Mouse (Mus musculus) heart, embryonic 16.5 days (tissue): ENCODE measurements around the gene Pde9a. TPM values are rescaled to one million over a fixed set of nuclear protein-coding genes. Genes with fewer than 3 reads are reported as not detected.

Source experiments
- ATAC-seq: fragments of 200-750 bp; cut with Nextera tagmentation; replicated peaks from 2 replicates; pipeline ENCODE4 v1.8.0; 2017; ENCODE audit warnings: moderate number of reproducible peaks; ENCODE audit not compliant: insufficient read depth, low FRiP score; ENCODE audit errors: extremely low read depth
- H3K27ac ChIP-seq: fragments of 300-500 bp; sonication (generic); 2 replicates; pipeline ENCODE4 v1.5.1; 2014; ENCODE audit warnings: mild to moderate bottlenecking, low read length, control low read depth, moderate library complexity
- H3K27me3 ChIP-seq: fragments of 300-500 bp; sonication (generic); 2 replicates; pipeline ENCODE4 v1.6.1; 2014; ENCODE audit warnings: low read length, mixed read lengths; ENCODE audit not compliant: control insufficient read depth, insufficient read depth
- H3K36me3 ChIP-seq: fragments of 300-500 bp; sonication (generic); 2 replicates; pipeline ENCODE4 v1.6.1; 2014; ENCODE audit not compliant: control insufficient read depth, insufficient read depth
- H3K4me1 ChIP-seq: fragments of 300-500 bp; sonication (generic); 2 replicates; pipeline ENCODE4 v1.6.1; 2014; ENCODE audit warnings: low read length, mixed read lengths; ENCODE audit not compliant: control insufficient read depth, insufficient read depth
- H3K4me2 ChIP-seq: fragments of 300-500 bp; sonication (generic); 2 replicates; pipeline ENCODE4 v1.6.1; 2014; ENCODE audit warnings: low read depth, mild to moderate bottlenecking, control low read depth, low read length
- H3K4me3 ChIP-seq: fragments of 300-500 bp; sonication (generic); 2 replicates; pipeline ENCODE4 v1.5.1; 2014; ENCODE audit warnings: mild to moderate bottlenecking, control low read depth, low read length
- H3K9ac ChIP-seq: fragments of 300-500 bp; sonication (generic); 2 replicates; pipeline ENCODE4 v1.6.1; 2014; ENCODE audit warnings: low read length, control low read depth
- H3K9me3 ChIP-seq: fragments of 300-500 bp; sonication (generic); replicated peaks from 2 replicates; pipeline ENCODE4 v1.6.1; 2016; ENCODE audit warnings: low read length; ENCODE audit not compliant: control insufficient read depth
- WGBS: fragments of 180-500 bp; shearing (Covaris S2); extraction: QIAGEN DNeasy Blood & Tissue Kit; methylation state at CpG from one replicate; pipeline ENCODE4 v1.1.7; 2014; 5-methylcytosine and 5-hydroxymethylcytosine counted together
- polyA plus RNA-seq: library from polyadenylated mRNA; unstranded; fragments of >200 nt; fragmentation: Nextera tagmentation; extraction: Ambion mirVana; gene quantifications from 2 replicates; pipeline ENCODE4 v1.2.1, GENCODE M21; 2015

Pde9a gene
- polyA plus RNA-seq, 1 experiment from 2014 or later: 7.4 TPM

- Histone ChIP-seq H3K9me3 (no peaks in the 10 kb centered on the region), H3K27me3 (no peaks in the 10 kb centered on the region), H3K9ac (no peak overlapping the region), H3K4me2 (no peak overlapping the region), H3K36me3 (no peaks in the 10 kb centered on the region), H3K4me3 (no peak overlapping the region), H3K27ac (no peak overlapping the region), H3K4me1 (peaks cover 6% of the 10 kb centered on the region)
- WGBS: 85% methylated on average over 3 of the region's 3 CpGs
- ATAC-seq: no peak
Observed at GRCm38 (mm10) chr17:31401160-31401559, 15.2 kb downstream of the Pde9a start.

GRCm38 (mm10) chr17:31402713-31403112 is 16.7 kb downstream of the Pde9a start:
- peaks cover 6% of the 10 kb centered on the region for H3K4me1 ChIP-seq
- H3K27me3 ChIP-seq: no peaks in the 10 kb centered on the region
- 48% methylated on average over 8 of the region's 8 CpGs for WGBS
- no peak for ATAC-seq
- H3K4me3 ChIP-seq: no peak overlapping the region
- no peak overlapping the region for H3K27ac ChIP-seq
- H3K4me2 ChIP-seq: no peak overlapping the region
- no peaks in the 10 kb centered on the region for H3K9me3 ChIP-seq
- no peak overlapping the region for H3K9ac ChIP-seq
- H3K36me3 ChIP-seq: no peaks in the 10 kb centered on the region

DNA sequence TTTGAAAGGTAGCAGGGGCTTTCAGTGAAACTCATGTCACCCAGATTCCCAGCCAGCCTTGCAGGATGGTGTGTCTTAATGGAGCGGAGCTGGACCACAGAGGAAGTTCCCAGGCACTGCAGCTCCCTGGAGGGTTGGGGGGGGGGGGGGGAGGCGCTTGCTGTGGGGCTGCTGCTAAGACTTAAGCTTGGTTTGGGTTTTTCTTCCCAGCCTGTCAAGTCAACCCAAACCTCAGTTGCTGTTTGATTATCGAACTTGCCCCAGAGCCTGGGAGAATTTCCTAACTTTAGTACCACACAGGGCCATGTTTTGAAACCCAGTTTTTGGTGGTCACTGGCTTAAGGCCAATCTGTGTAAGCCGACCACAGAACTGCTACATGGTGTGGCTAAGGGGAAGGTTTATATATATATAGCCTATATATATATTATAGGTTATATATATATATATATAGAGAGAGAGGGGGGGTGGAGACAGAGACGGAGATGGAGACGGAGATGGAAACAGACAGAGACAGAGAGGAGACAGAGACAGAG is 19.8 kb downstream of the Pde9a start:
- ATAC-seq: no peak
- H3K9ac ChIP-seq: no peak overlapping the region
- H3K36me3 ChIP-seq: no peaks in the 10 kb centered on the region
- 62% methylated on average over 6 of the region's 6 CpGs for WGBS
- no peaks in the 10 kb centered on the region for H3K9me3 ChIP-seq
- peaks cover 6% of the 10 kb centered on the region for H3K4me1 ChIP-seq
- no peaks in the 10 kb centered on the region for H3K27me3 ChIP-seq
- H3K4me3 ChIP-seq: no peak overlapping the region
- H3K27ac ChIP-seq: no peak overlapping the region
- H3K4me2 ChIP-seq: no peak overlapping the region

- H3K36me3 ChIP-seq: no peaks in the 10 kb centered on the region
- no peaks in the 10 kb centered on the region; the same call in 1 of the 2 replicates for H3K4me1 ChIP-seq
- WGBS: 54% methylated on average over 10 of the region's 10 CpGs
- H3K9ac ChIP-seq: no peak overlapping the region
- H3K27me3 ChIP-seq: no peaks in the 10 kb centered on the region
- H3K4me2 ChIP-seq: no peak overlapping the region
- no peak overlapping the region for H3K27ac ChIP-seq
- no peak for ATAC-seq
- H3K9me3 ChIP-seq: no peaks in the 10 kb centered on the region
- H3K4me3 ChIP-seq: no peak overlapping the region
Observed at GRCm38 (mm10) chr17:31409741-31410350, 23.8 kb downstream of the Pde9a start.

DNA sequence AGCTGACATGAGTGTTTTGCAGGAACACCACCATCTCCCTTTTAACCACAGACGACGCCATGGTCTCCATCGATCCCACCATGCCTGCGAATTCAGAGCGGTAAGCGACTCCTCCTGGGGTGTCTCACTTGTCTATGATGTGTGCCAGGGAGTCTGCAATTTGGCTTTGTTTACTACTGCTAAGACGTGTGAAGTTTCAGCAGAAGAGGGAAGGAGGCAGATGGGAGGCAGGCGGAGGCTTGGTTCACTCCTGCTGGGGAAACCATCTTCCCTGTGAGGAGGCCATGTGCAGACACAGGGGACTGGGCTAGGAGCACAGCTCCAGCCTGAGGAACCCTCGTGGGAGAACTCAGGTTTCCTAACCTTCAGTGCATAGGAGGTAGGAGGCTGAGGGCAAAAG is 29.2 kb downstream of the Pde9a start:
- no peaks in the 10 kb centered on the region for H3K36me3 ChIP-seq
- H3K4me3 ChIP-seq: no peak overlapping the region
- no peak overlapping the region for H3K27ac ChIP-seq
- no peak for ATAC-seq
- no peak overlapping the region for H3K9ac ChIP-seq
- H3K4me1 ChIP-seq: peaks cover 9% of the 10 kb centered on the region
- H3K9me3 ChIP-seq: no peaks in the 10 kb centered on the region
- WGBS: 74% methylated on average over 9 of the region's 9 CpGs
- no peak overlapping the region for H3K4me2 ChIP-seq
- no peaks in the 10 kb centered on the region for H3K27me3 ChIP-seq

- Histone ChIP-seq H3K27ac (peak overlapping the region; percentile 21; the same call in 1 of the 2 replicates), H3K9ac (no peak overlapping the region), H3K9me3 (no peaks in the 10 kb centered on the region), H3K36me3 (no peaks in the 10 kb centered on the region), H3K27me3 (no peaks in the 10 kb centered on the region), H3K4me3 (no peak overlapping the region), H3K4me2 (no peak overlapping the region), H3K4me1 (peaks cover 17% of the 10 kb centered on the region)
- ATAC-seq: no peak
- WGBS: 69% methylated on average over 17 of the region's 17 CpGs
Observed at GRCm38 (mm10) chr17:31418804-31419597, 33.0 kb downstream of the Pde9a start.

DNA sequence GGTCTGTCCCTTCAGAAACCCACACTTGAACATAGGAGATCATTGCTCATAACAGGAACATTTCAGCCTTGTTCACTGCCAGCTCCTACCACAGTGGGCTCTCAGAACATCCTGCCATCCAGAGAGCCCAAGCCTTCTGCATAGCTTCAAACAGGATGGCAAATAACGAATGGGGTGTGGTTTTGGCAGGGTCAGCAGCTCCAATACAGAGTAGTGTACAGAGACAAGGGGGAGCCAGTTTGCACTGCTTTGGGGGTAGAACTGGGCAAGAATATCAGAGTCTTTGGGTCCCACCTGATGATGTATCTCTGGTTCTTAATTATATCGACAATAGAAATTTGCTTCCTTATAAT is 33.6 kb downstream of the Pde9a start:
- Histone ChIP-seq H3K9ac (no peak overlapping the region), H3K4me1 (peaks cover 17% of the 10 kb centered on the region), H3K9me3 (no peaks in the 10 kb centered on the region), H3K36me3 (no peaks in the 10 kb centered on the region), H3K27me3 (no peaks in the 10 kb centered on the region), H3K4me2 (no peak overlapping the region), H3K4me3 (no peak overlapping the region), H3K27ac (peak overlapping the region; percentile 21)
- 45% methylated on average over 2 of the region's 2 CpGs for WGBS
- peak; percentile 39; the same call in 1 of the 2 replicates for ATAC-seq

DNA sequence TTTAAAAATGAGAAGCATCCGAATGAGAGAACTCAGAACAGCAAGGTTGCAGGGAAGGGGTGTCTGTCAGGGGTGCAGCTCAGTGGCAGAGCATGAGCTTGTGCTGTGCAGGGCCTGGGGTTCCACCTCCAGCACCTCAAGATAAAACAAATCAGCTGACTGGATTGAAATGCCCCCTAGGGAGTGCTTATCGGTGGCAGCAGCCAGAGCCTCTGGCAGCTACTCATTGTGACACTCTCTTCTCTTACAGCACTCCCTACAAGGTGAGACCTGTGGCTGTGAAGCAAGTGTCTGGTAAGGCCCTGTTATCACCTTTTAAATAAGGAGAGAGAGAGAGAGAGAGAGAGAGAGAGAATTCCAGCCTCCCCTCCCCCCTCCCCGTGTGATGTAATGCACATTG is 34.0 kb downstream of the Pde9a start:
- Histone ChIP-seq H3K36me3 (no peaks in the 10 kb centered on the region), H3K4me3 (no peak overlapping the region), H3K4me1 (peaks cover 17% of the 10 kb centered on the region), H3K4me2 (no peak overlapping the region), H3K27ac (peak overlapping the region; percentile 21; the same call in 1 of the 2 replicates), H3K9me3 (no peaks in the 10 kb centered on the region), H3K9ac (no peak overlapping the region), H3K27me3 (no peaks in the 10 kb centered on the region)
- 22% methylated on average over 3 of the region's 3 CpGs for WGBS
- peak; percentile 80 for ATAC-seq

- no peaks in the 10 kb centered on the region for H3K9me3 ChIP-seq
- 65% methylated on average over 16 of the region's 16 CpGs for WGBS
- H3K4me1 ChIP-seq: peaks cover 21% of the 10 kb centered on the region
- H3K4me3 ChIP-seq: no peak overlapping the region
- H3K27me3 ChIP-seq: no peaks in the 10 kb centered on the region
- ATAC-seq: no peak
- no peak overlapping the region for H3K4me2 ChIP-seq
- H3K36me3 ChIP-seq: no peaks in the 10 kb centered on the region
- H3K27ac ChIP-seq: no peak overlapping the region; the same call in 1 of the 2 replicates
- no peak overlapping the region for H3K9ac ChIP-seq
Observed at GRCm38 (mm10) chr17:31420658-31421057, 34.6 kb downstream of the Pde9a start.
